Mouse (Mus musculus) testis, adult 2 months (tissue): ENCODE measurements at regions not wholly inside any gene's neighbourhood (a gene's known extent, or its start where the extent isn't known, plus 50 kb on each side); places are given as distances from the start of the nearest gene placed in this dataset.

Experiments
- H3K27ac ChIP-seq: fragments of 200-500 bp; 2 replicates; pipeline ENCODE4 v1.5.1; 2012; ENCODE audit warnings: low read depth, low read length; ENCODE audit not compliant: control insufficient read depth, insufficient read depth
- H3K27me3 ChIP-seq: fragments of 200-500 bp; 2 replicates; pipeline ENCODE4 v1.6.1; 2012; ENCODE audit warnings: mild to moderate bottlenecking, low read length, moderate library complexity; ENCODE audit not compliant: control insufficient read depth, insufficient read depth
- H3K36me3 ChIP-seq: fragments of 200-500 bp; 2 replicates; pipeline ENCODE4 v1.6.1; 2012; ENCODE audit warnings: mild to moderate bottlenecking, low read length; ENCODE audit not compliant: control insufficient read depth, insufficient read depth
- H3K4me1 ChIP-seq: fragments of 200-500 bp; 2 replicates; pipeline ENCODE4 v1.6.1; 2012; ENCODE audit warnings: low read length; ENCODE audit not compliant: control insufficient read depth, insufficient read depth
- H3K4me3 ChIP-seq: fragments of 200-500 bp; 2 replicates; pipeline ENCODE4 v1.5.1; 2012; ENCODE audit warnings: low read depth, mild to moderate bottlenecking, low read length, moderate library complexity, mixed read lengths; ENCODE audit not compliant: control insufficient read depth
- CTCF ChIP-seq: fragments of 200-500 bp; IDR thresholded peaks from 2 replicates; pipeline ENCODE4 v1.5.1; 2012; ENCODE audit warnings: low read depth, mild to moderate bottlenecking, inconsistent platforms, low read length, moderate library complexity; ENCODE audit not compliant: control insufficient read depth, insufficient read depth, insufficient replicate concordance
- POLR2A ChIP-seq: fragments of 200-500 bp; IDR thresholded peaks from 2 replicates; pipeline ENCODE4 v1.6.1; 2012; ENCODE audit warnings: low read depth, mild to moderate bottlenecking, inconsistent platforms, low read length, moderate library complexity; ENCODE audit not compliant: control insufficient read depth

GRCm38 (mm10) chr7:73637101-73637809 is 95.6 kb upstream of the Chd2 start:
- Histone ChIP-seq H3K36me3 (no peaks in the 10 kb centered on the region), H3K4me1 (no peaks in the 10 kb centered on the region), H3K27me3 (no peaks in the 10 kb centered on the region), H3K27ac (no peak overlapping the region), H3K4me3 (no peak overlapping the region)
- no peak for TF ChIP-seq CTCF
- TF ChIP-seq POLR2A = no peak

DNA sequence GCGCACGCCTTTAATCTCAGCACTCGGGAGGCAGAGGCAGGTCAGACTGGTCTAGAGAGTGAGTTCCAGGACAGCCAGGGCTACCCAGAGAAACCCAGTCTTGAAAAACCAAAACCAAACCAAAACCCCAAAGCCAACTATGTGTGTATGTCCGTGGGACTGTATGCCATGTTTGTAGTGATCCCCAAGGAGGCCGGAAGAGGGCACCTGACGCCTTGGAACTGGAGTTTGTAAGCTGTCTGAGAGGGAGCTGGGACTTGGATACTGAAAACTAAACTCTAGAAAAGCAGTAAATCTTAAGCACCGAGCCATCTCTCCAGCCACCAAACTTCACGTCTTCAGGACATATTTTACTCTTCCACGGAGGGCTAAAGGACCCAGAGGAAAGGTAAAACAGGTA is 93.8 kb upstream of the Chd2 start:
- no peaks in the 10 kb centered on the region for H3K4me1 ChIP-seq
- no peaks in the 10 kb centered on the region for H3K27me3 ChIP-seq
- H3K36me3 ChIP-seq = no peaks in the 10 kb centered on the region
- H3K4me3 ChIP-seq = no peak overlapping the region
- TF ChIP-seq CTCF = no peak
- H3K27ac ChIP-seq = no peak overlapping the region

- TF ChIP-seq POLR2A (no peak), CTCF (no peak)
- H3K36me3 ChIP-seq = no peaks in the 10 kb centered on the region
- no peak overlapping the region for H3K4me3 ChIP-seq
- H3K27me3 ChIP-seq = no peaks in the 10 kb centered on the region
- H3K4me1 ChIP-seq = no peaks in the 10 kb centered on the region
- no peak overlapping the region for H3K27ac ChIP-seq
These were observed 89.2 kb upstream of the Chd2 start for GRCm38 (mm10) chr7:73630790-73631189.

DNA sequence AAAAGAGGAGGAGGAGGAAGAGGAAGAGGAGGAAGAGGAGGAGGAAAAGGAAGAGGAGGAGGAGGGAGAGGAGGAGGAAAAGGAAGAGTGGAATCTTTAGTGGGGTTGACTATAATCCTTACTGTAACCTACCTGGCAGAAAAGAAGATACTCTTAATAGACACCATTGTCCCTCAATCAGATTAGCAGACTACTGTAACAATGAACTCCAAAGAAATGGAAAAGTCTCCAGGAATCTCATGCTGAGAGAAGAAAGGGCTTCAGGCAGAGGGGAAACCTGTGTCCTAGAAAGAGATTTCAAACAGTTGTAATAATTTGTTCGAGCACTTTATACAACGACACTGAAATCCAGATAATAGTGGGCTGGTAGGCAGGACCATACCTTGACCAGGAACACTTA is 87.6 kb upstream of the Chd2 start:
- Histone ChIP-seq H3K36me3 (no peaks in the 10 kb centered on the region), H3K4me1 (no peaks in the 10 kb centered on the region), H3K4me3 (no peak overlapping the region), H3K27ac (no peak overlapping the region), H3K27me3 (no peaks in the 10 kb centered on the region)
- TF ChIP-seq CTCF (no peak), POLR2A (no peak)

- TF ChIP-seq CTCF (no peak), POLR2A (no peak)
- H3K27ac ChIP-seq = no peak overlapping the region
- H3K4me1 ChIP-seq = no peaks in the 10 kb centered on the region
- H3K27me3 ChIP-seq = no peaks in the 10 kb centered on the region
- no peaks in the 10 kb centered on the region for H3K36me3 ChIP-seq
- no peak overlapping the region for H3K4me3 ChIP-seq
These were observed 86.4 kb upstream of the Chd2 start for GRCm38 (mm10) chr7:73628071-73628470.

- H3K27me3 ChIP-seq = no peaks in the 10 kb centered on the region
- no peaks in the 10 kb centered on the region for H3K4me1 ChIP-seq
- no peak overlapping the region for H3K27ac ChIP-seq
- TF ChIP-seq CTCF (no peak), POLR2A (no peak)
- no peak overlapping the region for H3K4me3 ChIP-seq
- H3K36me3 ChIP-seq = no peaks in the 10 kb centered on the region
These were observed 84.7 kb upstream of the Chd2 start for GRCm38 (mm10) chr7:73626291-73626690.

DNA sequence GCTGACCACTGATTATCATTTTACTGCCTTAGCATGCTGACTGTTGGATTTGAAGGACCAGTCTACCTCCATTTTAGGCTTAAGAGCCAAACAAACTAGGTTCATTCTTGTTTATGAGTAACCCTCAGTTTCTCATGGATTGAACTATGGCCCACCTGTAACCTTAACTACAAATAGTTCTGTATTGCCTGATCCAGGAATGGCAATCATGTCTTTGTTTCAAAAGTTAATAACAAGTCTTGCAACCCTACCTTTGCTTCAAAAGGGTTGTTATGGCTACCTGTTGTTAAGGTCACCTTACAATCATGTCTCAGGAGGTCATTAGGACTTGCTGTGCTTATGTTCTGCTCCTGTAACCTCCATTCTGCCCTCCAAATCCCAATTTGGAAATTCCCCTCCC is 84.0 kb upstream of the Chd2 start:
- TF ChIP-seq POLR2A (no peak), CTCF (no peak)
- Histone ChIP-seq H3K4me1 (no peaks in the 10 kb centered on the region), H3K27ac (no peak overlapping the region), H3K36me3 (no peaks in the 10 kb centered on the region), H3K27me3 (no peaks in the 10 kb centered on the region), H3K4me3 (no peak overlapping the region)

- Histone ChIP-seq H3K27me3 (no peaks in the 10 kb centered on the region), H3K4me3 (no peak overlapping the region), H3K4me1 (no peaks in the 10 kb centered on the region; the same call in 1 of the 2 replicates), H3K27ac (no peak overlapping the region), H3K36me3 (no peaks in the 10 kb centered on the region)
- TF ChIP-seq CTCF (no peak), POLR2A (no peak)
These were observed 83.4 kb upstream of the Chd2 start for GRCm38 (mm10) chr7:73624992-73625391.
